Mouse (Mus musculus) MEL (cell line): ENCODE data around the gene Stard10. TPM values are rescaled to one million over a fixed set of nuclear protein-coding genes. Genes with fewer than 3 reads are reported as not detected.

Experiments used
- DNase-seq: peaks from one replicate; pipeline ENCODE4 v3.0.0; 2011; ENCODE audit warnings: low read depth, low spot score
- H3K27ac ChIP-seq: 2 replicates; pipeline ENCODE4 v1.5.1; 2012; ENCODE audit warnings: low read depth, mild to moderate bottlenecking, control low read depth, low read length, moderate library complexity; ENCODE audit not compliant: control insufficient read depth
- H3K27me3 ChIP-seq, 2 experiments: fragments of 150-350 bp in 1 of 2; sonication (generic) in 1 of 2; 2 replicates each; pipeline ENCODE4 v1.6.1; 2012; ENCODE audit warnings: low read length in 2 of 2, mild to moderate bottlenecking in 2 of 2, improper control_type of control experiment in 1 of 2, moderate library complexity in 1 of 2; ENCODE audit not compliant: insufficient read depth in 2 of 2, control insufficient read depth in 1 of 2
- H3K36me3 ChIP-seq, 2 experiments: 2 replicates each; pipeline ENCODE4 v1.6.1; 2012 to 2014; ENCODE audit warnings: low read length in 2 of 2, improper control_type of control experiment in 1 of 2, inconsistent platforms in 1 of 2, mild to moderate bottlenecking in 1 of 2; ENCODE audit not compliant: insufficient read depth in 2 of 2, control insufficient read depth in 1 of 2
- H3K4me1 ChIP-seq, 2 experiments: fragments of 150-350 bp in 1 of 2; sonication (generic) in 1 of 2; 2 replicates each; pipeline ENCODE4 v1.6.1; 2012; ENCODE audit warnings: low read length in 2 of 2, improper control_type of control experiment in 1 of 2, mild to moderate bottlenecking in 1 of 2; ENCODE audit not compliant: insufficient read depth in 2 of 2, control insufficient read depth in 1 of 2
- H3K4me3 ChIP-seq, 2 experiments: fragments of 150-350 bp in 1 of 2; sonication (generic) in 1 of 2; 2 replicates each; pipeline ENCODE4 v1.5.1; 2012; ENCODE audit warnings: low read depth in 2 of 2, low read length in 2 of 2, mild to moderate bottlenecking in 2 of 2, moderate library complexity in 2 of 2, control low read depth in 1 of 2, improper control_type of control experiment in 1 of 2; ENCODE audit not compliant: control insufficient read depth in 1 of 2, insufficient read depth in 1 of 2
- H3K79me2 ChIP-seq: 2 replicates; pipeline ENCODE4 v1.6.1; 2012; ENCODE audit warnings: mild to moderate bottlenecking, low read length, moderate library complexity; ENCODE audit not compliant: control insufficient read depth, poor library complexity, insufficient read depth
- H3K9ac ChIP-seq: 2 replicates; pipeline ENCODE4 v1.6.1; 2012; ENCODE audit warnings: low read depth, mild to moderate bottlenecking, control low read depth, low read length, moderate library complexity; ENCODE audit not compliant: control insufficient read depth, poor library complexity, severe bottlenecking
- H3K9me3 ChIP-seq: fragments of 150-350 bp; sonication (generic); replicated peaks from 2 replicates; pipeline ENCODE4 v1.6.1; 2012; ENCODE audit warnings: mild to moderate bottlenecking, low read length, improper control_type of control experiment, moderate library complexity; ENCODE audit not compliant: insufficient read depth
- BHLHE40 ChIP-seq: IDR thresholded peaks from 2 replicates; pipeline ENCODE4 v1.6.1; 2012; ENCODE audit warnings: low read depth, mild to moderate bottlenecking, inconsistent platforms, low read length, improper control_type of control experiment, borderline replicate concordance
- CHD1 ChIP-seq: IDR thresholded peaks from 2 replicates; pipeline ENCODE4 v1.6.1; 2012; ENCODE audit warnings: low read depth, mild to moderate bottlenecking, inconsistent platforms, low read length, improper control_type of control experiment
- CTCF ChIP-seq, 3 experiments: IDR thresholded peaks in 2 of 3; conservative IDR thresholded peaks in 1 of 3; 2 replicates each; pipeline ENCODE4 v1.5.1; 2011 to 2012; ENCODE audit warnings: low read length in 3 of 3, low read depth in 2 of 3, mild to moderate bottlenecking in 2 of 3, improper control_type of control experiment in 1 of 3, inconsistent platforms in 1 of 3, mixed read lengths in 1 of 3, moderate library complexity in 1 of 3; ENCODE audit not compliant: control insufficient read depth in 1 of 3, insufficient read depth in 1 of 3, poor library complexity in 1 of 3, severe bottlenecking in 1 of 3
- ELF1 ChIP-seq: IDR thresholded peaks from 2 replicates; pipeline ENCODE4 v1.6.1; 2014; ENCODE audit warnings: low read depth, mild to moderate bottlenecking, inconsistent platforms, low read length, improper control_type of control experiment, moderate library complexity
- EP300 ChIP-seq, 2 experiments: IDR thresholded peaks; 2 replicates each; pipeline ENCODE4 v1.6.1; 2011; ENCODE audit warnings: improper control_type of control experiment in 2 of 2, low read length in 2 of 2, low read depth in 1 of 2, mild to moderate bottlenecking in 1 of 2
- JUND ChIP-seq: IDR thresholded peaks from 2 replicates; pipeline ENCODE4 v1.6.1; 2011; ENCODE audit warnings: low read depth, mild to moderate bottlenecking, improper control_type of control experiment, low read length
- KAT2A ChIP-seq: conservative IDR thresholded peaks from 2 replicates; pipeline ENCODE4 v1.6.1; 2012; ENCODE audit warnings: low read depth, low read length, improper control_type of control experiment, inconsistent platforms
- MAX ChIP-seq: IDR thresholded peaks from 2 replicates; pipeline ENCODE4 v1.6.1; 2011; ENCODE audit warnings: low read length, improper control_type of control experiment
- MEF2A ChIP-seq: IDR thresholded peaks from 2 replicates; pipeline ENCODE4 v1.6.1; 2014; ENCODE audit warnings: low read depth, mild to moderate bottlenecking, inconsistent platforms, low read length, improper control_type of control experiment; ENCODE audit not compliant: poor library complexity, insufficient replicate concordance, severe bottlenecking; ENCODE audit errors: extremely low read depth
- MXI1 ChIP-seq: IDR thresholded peaks from 2 replicates; pipeline ENCODE4 v1.6.1; 2011; ENCODE audit warnings: mild to moderate bottlenecking, low read depth, low read length, improper control_type of control experiment
- MYB ChIP-seq: IDR thresholded peaks from 2 replicates; pipeline ENCODE4 v1.6.1; 2011; ENCODE audit warnings: mild to moderate bottlenecking, low read depth, low read length, improper control_type of control experiment
- MYC ChIP-seq: IDR thresholded peaks from 2 replicates; pipeline ENCODE4 v1.6.1; 2011; ENCODE audit warnings: low read depth, mild to moderate bottlenecking, low read length, improper control_type of control experiment, moderate library complexity
- NELFE ChIP-seq: IDR thresholded peaks from 2 replicates; pipeline ENCODE4 v1.6.1; 2011; ENCODE audit warnings: low read depth, low read length, improper control_type of control experiment
- NRF1 ChIP-seq: IDR thresholded peaks from 2 replicates; pipeline ENCODE4 v1.6.1; 2014; ENCODE audit warnings: low read depth, mild to moderate bottlenecking, inconsistent platforms, low read length, improper control_type of control experiment, moderate library complexity; ENCODE audit not compliant: poor library complexity, insufficient read depth, severe bottlenecking
- POLR2A ChIP-seq, 2 experiments: IDR thresholded peaks; 2 replicates each; pipeline ENCODE4 v1.6.1; 2011 to 2012; ENCODE audit warnings: low read length in 2 of 2, mild to moderate bottlenecking in 2 of 2, control low read depth in 1 of 2, improper control_type of control experiment in 1 of 2, low read depth in 1 of 2, moderate library complexity in 1 of 2; ENCODE audit not compliant: control insufficient read depth in 1 of 2, insufficient read depth in 1 of 2, poor library complexity in 1 of 2
- POLR2AphosphoS2 ChIP-seq: IDR thresholded peaks from 2 replicates; pipeline ENCODE4 v1.6.1; 2011; ENCODE audit warnings: low read length, improper control_type of control experiment
- POLR2AphosphoS5 ChIP-seq: IDR thresholded peaks from 2 replicates; pipeline ENCODE4 v1.6.1; 2012; ENCODE audit warnings: low read depth, borderline replicate concordance, mild to moderate bottlenecking, inconsistent platforms, low read length, moderate library complexity, mixed read lengths
- SMC3 ChIP-seq: IDR thresholded peaks from 2 replicates; pipeline ENCODE4 v1.6.1; 2011; ENCODE audit warnings: low read depth, low read length, improper control_type of control experiment
- TBP ChIP-seq: IDR thresholded peaks from 2 replicates; pipeline ENCODE4 v1.8.0; 2011; ENCODE audit warnings: low read depth, low read length, improper control_type of control experiment
- USF1 ChIP-seq: IDR thresholded peaks from 2 replicates; pipeline ENCODE4 v1.6.1; 2014; ENCODE audit warnings: low read depth, mild to moderate bottlenecking, inconsistent platforms, low read length, improper control_type of control experiment, moderate library complexity
- ZMIZ1 ChIP-seq: IDR thresholded peaks from 2 replicates; pipeline ENCODE4 v1.6.1; 2012; ENCODE audit warnings: low read depth, mild to moderate bottlenecking, inconsistent platforms, low read length, improper control_type of control experiment, moderate library complexity
- polyA plus RNA-seq, 2 experiments: library from polyadenylated mRNA; stranded (reverse) in 1 of 2; unstranded in 1 of 2; fragments of >175 nt in 1 of 2; fragments of >200 nt in 1 of 2; gene quantifications; 2 replicates each; pipeline versions ENCODE4 v1.2.1 to v1.2.4; 2012; ENCODE audit warnings: low replicate concordance in 2 of 2, low read depth in 1 of 2; ENCODE audit not compliant: insufficient read length in 2 of 2, insufficient read depth in 1 of 2, missing spikeins in 1 of 2
- total RNA-seq: library from RNA; depleted of rRNA; stranded (reverse); fragments of 300-350 nt; gene quantifications from 2 replicates; pipeline ENCODE4 v1.2.3, GENCODE M21; 2012

The Stard10 gene
- total and polyA plus RNA-seq, 3 experiments = 9.3 to 17.9 TPM; not detected in 1

DNA sequence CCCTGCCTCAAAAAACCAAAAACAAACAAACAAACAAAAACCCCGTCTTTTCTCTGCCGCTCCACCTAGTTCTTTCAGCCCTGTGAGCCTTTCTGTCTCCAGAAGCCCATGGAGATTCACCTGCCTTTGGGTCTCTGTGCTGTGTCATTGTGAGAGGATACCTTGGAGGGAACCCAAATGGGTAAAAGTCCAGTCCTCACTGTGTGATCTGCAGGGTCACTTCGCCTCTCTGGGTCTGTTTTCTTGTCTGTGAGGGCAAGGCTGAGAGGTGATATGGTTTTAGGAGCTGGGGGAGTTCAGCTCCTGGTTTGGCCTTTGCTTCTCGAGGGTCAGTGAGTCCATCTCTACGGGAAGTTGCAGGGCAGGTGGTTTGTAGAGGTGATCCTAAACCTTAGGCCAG is 9.1 kb downstream of the Stard10 start:
- no peaks in the 10 kb centered on the region; the same call in 1 of the 2 replicates for H3K79me2 ChIP-seq
- TF ChIP-seq POLR2AphosphoS5 (no peak), MEF2A (no peak), MAX (no peak), JUND (no peak), USF1 (no peak), ZMIZ1 (no peak)
- TF ChIP-seq, all 39 proteins: peak for 0
- Histone ChIP-seq H3K36me3 (no peaks in the 10 kb centered on the region; a peak in 1 of 4 replicates), H3K9ac (no peak overlapping the region), H3K27me3 (no peaks in the 10 kb centered on the region), H3K4me3 (no peak overlapping the region), H3K27ac (no peak overlapping the region), H3K4me1 (peaks cover 2 to 17% of the 10 kb centered on the region in 2 experiments), H3K9me3 (no peaks in the 10 kb centered on the region)
- DNase-seq = no peak

DNA sequence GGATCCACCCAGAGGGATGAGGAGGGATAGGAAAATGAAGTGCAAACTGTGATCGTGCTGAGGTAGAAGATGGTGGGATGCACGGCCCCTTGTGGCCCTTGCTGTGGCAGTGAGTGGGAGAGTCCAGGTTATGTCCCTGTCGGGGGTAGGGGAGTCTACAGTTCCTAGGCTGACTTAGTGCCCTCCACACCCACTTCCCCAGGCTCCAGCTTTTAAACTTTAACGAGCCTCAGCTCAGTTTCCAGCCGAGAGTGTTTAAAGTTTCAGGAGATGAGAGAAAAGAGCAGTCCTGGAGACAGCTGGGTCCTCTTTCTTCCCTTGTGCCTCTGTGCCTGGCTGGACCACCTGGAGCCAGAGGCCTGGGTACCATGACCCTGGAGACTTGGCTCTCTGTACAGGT is 10.4 kb downstream of the Stard10 start:
- H3K27me3 ChIP-seq = no peaks in the 10 kb centered on the region
- no peaks in the 10 kb centered on the region for H3K9me3 ChIP-seq
- H3K36me3 ChIP-seq = no peaks in the 10 kb centered on the region; a peak in 1 of 4 replicates
- H3K4me3 ChIP-seq = no peak overlapping the region
- DNase-seq = no peak
- no peak overlapping the region for H3K27ac ChIP-seq
- H3K9ac ChIP-seq = no peak overlapping the region
- TF ChIP-seq CTCF (IDR thresholded peaks at IDR 0.05 in 2 of 3, conservative IDR thresholded peaks at IDR 0.05 in 1 of 3; ENCODE audit: control insufficient read depth in 1 of 3, insufficient read depth in 1 of 3, low read depth in 2 of 3, low read length in 3 of 3, poor library complexity in 1 of 3, severe bottlenecking in 1 of 3) (no peak), MYC (no peak), CHD1 (no peak), MXI1 (no peak), TBP (no peak), SMC3 (no peak)
- TF ChIP-seq, all 39 proteins: peak for 0
- Histone ChIP-seq H3K4me1 (peaks cover 2 to 10% of the 10 kb centered on the region in 2 experiments), H3K79me2 (no peaks in the 10 kb centered on the region)

DNA sequence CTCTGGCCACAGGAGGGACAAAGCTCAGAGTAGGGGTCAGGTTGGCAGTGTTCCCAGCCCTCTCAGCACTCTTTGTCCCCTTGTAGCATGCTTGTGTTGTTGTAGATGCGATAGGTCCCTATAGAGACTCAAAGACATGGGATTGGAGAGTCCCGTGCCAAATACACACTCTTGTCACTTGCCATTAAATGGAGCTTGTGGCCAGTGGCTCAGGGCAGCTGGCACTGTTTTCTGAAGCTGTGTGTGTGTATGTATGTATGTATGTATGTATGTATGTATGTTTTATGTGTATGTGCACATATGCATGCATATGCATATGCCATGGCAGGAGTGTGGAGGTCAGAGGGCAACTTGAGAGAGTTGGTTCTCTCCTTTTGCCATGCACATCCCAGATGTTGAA is 10.9 kb downstream of the Stard10 start:
- Histone ChIP-seq H3K79me2 (no peaks in the 10 kb centered on the region), H3K27me3 (no peaks in the 10 kb centered on the region), H3K4me1 (peaks cover 0 to 4% of the 10 kb centered on the region in 2 experiments; a peak in 2 of 4 replicates), H3K36me3 (no peaks in the 10 kb centered on the region; a peak in 1 of 4 replicates), H3K9me3 (no peaks in the 10 kb centered on the region), H3K4me3 (no peak overlapping the region), H3K9ac (no peak overlapping the region), H3K27ac (no peak overlapping the region)
- TF ChIP-seq POLR2A (IDR thresholded peaks at IDR 0.05; ENCODE audit: control insufficient read depth in 1 of 2, insufficient read depth in 1 of 2, low read depth in 1 of 2, low read length in 2 of 2, poor library complexity in 1 of 2) (no peak), MYC (no peak), KAT2A (no peak), CTCF (IDR thresholded peaks at IDR 0.05 in 2 of 3, conservative IDR thresholded peaks at IDR 0.05 in 1 of 3; ENCODE audit: control insufficient read depth in 1 of 3, insufficient read depth in 1 of 3, low read depth in 2 of 3, low read length in 3 of 3, poor library complexity in 1 of 3, severe bottlenecking in 1 of 3) (no peak), NRF1 (no peak), BHLHE40 (no peak), POLR2AphosphoS2 (no peak), NELFE (no peak), ELF1 (no peak), MYB (no peak), MAX (no peak), EP300 (IDR thresholded peaks at IDR 0.05; ENCODE audit: low read depth in 1 of 2, low read length in 2 of 2) (no peak)
- DNase-seq = no peak
